Mouse (Mus musculus): ENCODE results near the gene Srsf4. TPM values are rescaled to one million over a fixed set of nuclear protein-coding genes. Genes with fewer than 3 reads are reported as not detected.

Srsf4 gene
- total RNA-seq, 2 experiments from 2014 or later = 27.4 to 30.6 TPM

Other genes with a start within 250 kb of the Srsf4 start
- 1 to 10 TPM in 1 of 2 experiments, under 1 TPM in 1; 0.69 to 1.4 TPM for gene Ptpru, start 35.3 kb upstream of the Srsf4 start, total RNA-seq (2021)
- gene Mecr, start 30.1 kb upstream of the Srsf4 start, total RNA-seq (2021) = 10 to 100 TPM; 24.0 to 24.6 TPM
- gene Tmem200b, start 48.2 kb downstream of the Srsf4 start, total RNA-seq (2021) = 1 to 10 TPM; 2.7 to 3.0 TPM
- not detected for gene Gm10300, start 201.1 kb downstream of the Srsf4 start, total RNA-seq (2021)
- 10 to 100 TPM; 80.4 to 86.0 TPM for gene Epb41, start 201.7 kb downstream of the Srsf4 start, total RNA-seq (2021)